Mouse (Mus musculus) embryonic stem cell, embryonic (primary cell): Measurements from ENCODE around the gene Sult4a1.

ENCODE experiments used
- CTCF ChIA-PET, 4 experiments: fragments of 300-600 bp in 2 of 4; fragments of 350-600 bp in 2 of 4; sonication (Branson Sonifier 250); formaldehyde crosslinking; loops; one replicate each; lab custom pipeline; 2022; ENCODE audit warnings: inconsistent platforms in 2 of 4; lab: Charles Lee
- POLR2A ChIA-PET, 4 experiments: fragments of 300-600 bp in 2 of 4; fragments of 350-600 bp in 2 of 4; sonication (Branson Sonifier 250); formaldehyde crosslinking; loops; one replicate each; lab custom pipeline; 2022; ENCODE audit warnings: antibody characterized with exemption in 4 of 4, inconsistent platforms in 1 of 4; lab: Charles Lee

Gene Sult4a1

DNA sequence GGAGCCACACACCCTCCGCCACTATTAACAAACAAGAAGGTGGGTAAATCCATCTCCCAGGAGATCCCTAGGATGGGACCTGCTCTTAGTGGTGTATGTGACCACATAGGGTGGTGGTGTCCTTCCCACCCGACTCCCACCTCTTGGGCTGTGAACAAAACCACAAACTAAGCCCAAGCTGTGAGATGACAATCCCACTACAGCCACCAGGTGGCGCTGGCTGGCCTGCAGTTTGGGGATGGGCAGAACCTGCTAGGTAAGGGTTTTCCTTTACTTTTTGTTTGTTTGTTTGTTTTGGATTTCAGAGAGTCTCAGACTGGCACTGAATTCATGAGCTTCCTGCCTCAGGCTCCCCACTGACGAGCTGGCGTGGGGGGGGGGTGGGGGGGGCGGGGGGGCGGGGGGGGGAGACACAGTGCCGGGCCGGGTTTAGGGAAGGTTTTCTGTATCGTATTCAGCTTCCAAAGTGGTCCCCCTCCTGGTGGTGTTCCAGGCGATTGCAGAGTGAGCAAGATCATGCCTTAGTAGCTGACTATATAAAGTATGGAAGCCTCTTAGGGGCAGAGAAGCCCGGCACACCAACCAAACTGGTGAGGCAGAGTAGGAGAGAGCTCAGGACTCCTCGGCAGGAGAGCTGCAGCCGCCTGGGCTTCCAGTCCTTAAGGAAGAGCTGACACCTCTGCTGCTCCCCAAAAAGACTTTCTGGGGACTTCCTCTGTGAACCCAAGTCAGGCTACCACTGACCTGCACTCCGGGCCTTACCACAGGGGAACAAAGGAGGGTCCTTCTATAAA, 31.4 kb downstream of the Sult4a1 start:
- POLR2A ChIA-PET, result interaction anchor here in 1 of 4 experiments (1.0 to 2.0 kb wide), 8 partner anchors 13 to 548 kb away, joined by 3 to 6 read pairs (median 3); no protein-coding TSS in a partner anchor
- CTCF ChIA-PET, result interaction anchor here (0.5 to 4.1 kb wide), 133 partner anchors 8 to 1626 kb away, joined by 3 to 30 read pairs (median 4); partner anchors contain the start of genes Pnpla3 (in 3 of the 4), Scube1 (in 2 of the 4), Sult4a1 (in 2 of the 4) and Rtl6 (in 1 of the 4)

GRCm38 (mm10) chr15:84073058-84073457, 32.5 kb downstream of the Sult4a1 start:
- ChIA-PET CTCF (interaction anchor here (0.5 to 4.1 kb wide), 45 partner anchors 9 to 598 kb away, joined by 3 to 30 read pairs (median 6); partner anchors contain the start of genes Pnpla3 (in 1 of the 4) and Sult4a1 (in 1 of the 4)), POLR2A (interaction anchor here in 1 of 4 experiments (1.2 to 1.6 kb wide), 2 partner anchors 14 to 549 kb away, joined by 3 to 4 read pairs; no protein-coding TSS in a partner anchor)

GRCm38 (mm10) chr15:84072226-84072625, 33.3 kb downstream of the Sult4a1 start:
- POLR2A ChIA-PET, result interaction anchor here in 2 of 4 experiments (0.6 to 0.9 kb wide), 2 partner anchors 8 to 284 kb away, joined by 3 read pairs; no protein-coding TSS in a partner anchor

DNA sequence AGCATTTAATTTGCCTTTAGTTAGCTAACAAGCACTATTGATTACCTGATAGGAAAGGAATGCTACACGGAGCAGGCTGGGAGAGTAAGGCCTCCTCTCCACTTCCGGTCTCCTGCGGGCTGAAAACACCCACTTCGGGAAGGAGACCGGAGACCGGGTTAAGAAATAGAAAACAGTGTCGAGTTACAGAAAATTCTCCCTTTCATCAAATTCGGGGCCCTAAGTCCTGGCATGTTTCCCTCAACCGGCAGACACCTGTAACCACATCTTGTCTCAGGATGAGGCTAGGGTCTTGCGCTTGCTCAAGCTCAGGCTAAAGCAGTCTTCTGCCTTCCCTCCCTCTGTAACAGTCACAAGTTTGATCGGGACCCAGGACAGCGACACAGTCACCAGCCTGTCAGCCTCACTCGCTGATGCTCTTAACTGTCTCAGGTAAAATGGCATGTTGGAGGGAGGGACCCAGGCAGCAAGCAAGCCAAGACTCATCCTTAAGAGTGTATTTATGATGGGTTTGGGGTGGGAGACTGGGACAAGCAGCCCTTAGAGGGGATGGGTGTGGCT, 35.4 kb downstream of the Sult4a1 start:
- POLR2A ChIA-PET, result interaction anchor here in 1 of 4 experiments (0.7 kb wide), 2 partner anchors 169 to 510 kb away, joined by 3 read pairs; no protein-coding TSS in a partner anchor

More at GRCm38 (mm10) chr15:84072226-84072625, 33.3 kb downstream of the Sult4a1 start:
- CTCF ChIA-PET, result interaction anchor here (0.5 to 4.1 kb wide), 54 partner anchors 8 to 1267 kb away, joined by 3 to 30 read pairs (median 4); partner anchors contain the start of gene Ttll1 (in 1 of the 4)

GRCm38 (mm10) chr15:84069455-84070050, 36.0 kb downstream of the Sult4a1 start:
- ChIA-PET CTCF (interaction anchor here in 3 of 4 experiments (0.5 to 1.2 kb wide), 7 partner anchors 9 to 1087 kb away, joined by 3 to 5 read pairs (median 3); no protein-coding TSS in a partner anchor), POLR2A (interaction anchor here in 1 of 4 experiments (0.7 kb wide), 2 partner anchors 168 to 509 kb away, joined by 3 read pairs; no protein-coding TSS in a partner anchor)

More for the DNA sequence above, 35.4 kb downstream of the Sult4a1 start:
- CTCF ChIA-PET, result interaction anchor here (0.5 to 1.2 kb wide), 8 partner anchors 9 to 1087 kb away, joined by 3 to 5 read pairs (median 3); no protein-coding TSS in a partner anchor

DNA sequence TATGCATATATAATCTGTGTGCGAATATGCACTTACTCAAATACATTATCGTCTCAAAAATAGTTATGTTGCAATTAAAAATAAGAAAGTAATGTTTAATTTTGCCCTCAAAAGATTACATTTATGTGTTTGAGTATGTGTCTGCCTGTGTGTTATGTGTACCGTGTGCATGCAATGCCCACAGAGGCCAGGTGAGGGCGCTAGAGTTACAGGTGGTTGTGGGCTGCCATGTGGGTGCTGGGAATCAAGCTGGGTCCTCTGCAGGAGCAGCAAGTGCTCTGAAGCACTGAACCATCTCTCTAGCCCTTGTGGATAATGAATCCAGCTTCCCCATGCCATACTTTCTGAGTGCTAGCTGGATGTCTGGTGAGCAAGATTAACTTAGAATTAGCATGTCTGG, 39.9 kb downstream of the Sult4a1 start:
- ChIA-PET POLR2A (no interaction called here), CTCF (interaction anchor here in 2 of 4 experiments (1.2 to 1.3 kb wide), 2 partner anchors 9 kb away, joined by 4 to 5 read pairs; no protein-coding TSS in a partner anchor)

DNA sequence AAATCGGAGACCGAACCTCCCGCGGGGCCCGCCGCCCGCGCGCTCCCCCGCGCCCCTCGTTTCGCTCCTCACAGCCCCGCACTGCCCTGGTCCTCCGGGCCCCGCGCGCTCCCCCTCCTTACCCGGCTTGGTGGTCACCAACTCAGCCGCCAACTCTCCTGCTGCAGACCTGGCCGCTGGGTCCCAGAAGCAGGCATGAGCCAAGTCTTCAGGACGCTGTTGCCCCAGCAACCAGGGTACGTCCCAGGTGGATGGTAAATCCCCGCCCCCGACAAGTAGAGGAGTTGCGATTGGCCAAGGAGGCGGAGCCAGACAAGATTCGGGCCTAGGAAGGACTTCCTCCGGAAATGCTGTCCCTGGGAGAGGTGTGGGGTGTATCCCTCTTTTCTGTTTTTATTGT, 40.4 kb downstream of the Sult4a1 start, which contains the start of gene Efcab6:
Gene Efcab6, minus strand, starts transcription at position 240 of the 400 bp plus-strand sequence.
- CTCF ChIA-PET, result interaction anchor here in 1 of 4 experiments (1.2 kb wide), 1 partner anchor 10 kb away, joined by 4 read pairs; no protein-coding TSS in a partner anchor
- POLR2A ChIA-PET, result no interaction called here

DNA sequence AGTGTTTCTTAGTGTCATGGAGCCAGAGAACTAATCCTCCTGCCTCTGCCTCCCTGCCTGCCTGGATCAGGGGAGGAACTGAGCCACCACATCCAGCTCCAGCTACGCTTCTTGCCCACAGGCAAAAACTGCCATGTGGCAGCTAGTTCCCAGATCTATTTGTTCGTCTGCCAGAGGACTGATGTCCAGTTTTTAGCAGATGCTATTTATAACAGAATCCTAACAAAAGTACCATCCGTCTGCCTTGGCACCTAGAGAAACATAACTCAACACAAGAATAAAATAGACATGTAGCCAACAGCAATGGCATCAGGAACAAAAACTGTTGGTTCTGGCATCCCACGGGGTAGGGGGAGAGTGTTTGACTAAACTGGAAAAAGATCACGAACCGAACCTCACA, 46.7 kb downstream of the Sult4a1 start:
- ChIA-PET CTCF (interaction anchor here in 1 of 4 experiments (1.1 kb wide), 1 partner anchor 11 kb away, joined by 3 read pairs; no protein-coding TSS in a partner anchor), POLR2A (interaction anchor here in 1 of 4 experiments (1.5 kb wide), 1 partner anchor 176 kb away, joined by 3 read pairs; no protein-coding TSS in a partner anchor)

GRCm38 (mm10) chr15:84056083-84056482, 49.5 kb downstream of the Sult4a1 start:
- ChIA-PET CTCF (interaction anchor here in 2 of 4 experiments (0.6 to 1.1 kb wide), 4 partner anchors 10 to 606 kb away, joined by 3 to 4 read pairs (median 3); no protein-coding TSS in a partner anchor), POLR2A (no interaction called here)

DNA sequence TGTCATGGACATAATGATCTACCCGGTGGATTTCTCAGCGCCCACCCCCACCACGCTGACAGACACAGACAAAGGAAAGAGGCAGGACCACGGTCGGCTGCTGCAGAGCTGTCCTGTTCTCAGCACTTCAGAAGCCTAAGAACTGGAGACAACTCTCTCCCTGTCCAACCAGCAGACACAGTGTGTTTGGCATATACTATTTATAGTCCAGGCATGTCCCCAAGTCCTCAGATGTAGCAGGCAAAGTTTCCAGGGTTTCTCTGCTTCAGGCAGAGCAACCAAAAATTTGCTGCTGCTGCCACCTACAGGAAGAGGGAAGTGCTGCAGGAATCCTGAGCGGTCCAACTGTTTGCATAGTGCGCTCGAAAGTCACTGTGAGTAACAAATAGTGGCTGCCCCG, 51.7 kb downstream of the Sult4a1 start:
- POLR2A ChIA-PET, result interaction anchor here in 2 of 4 experiments (0.6 to 0.9 kb wide), 4 partner anchors 77 to 850 kb away, joined by 3 to 4 read pairs (median 3); no protein-coding TSS in a partner anchor
- CTCF ChIA-PET, result interaction anchor here (0.6 to 1.7 kb wide), 24 partner anchors 11 to 1153 kb away, joined by 3 to 34 read pairs (median 4); no protein-coding TSS in a partner anchor

GRCm38 (mm10) chr15:84053240-84053639, 52.3 kb downstream of the Sult4a1 start:
- ChIA-PET CTCF (interaction anchor here in 1 of 4 experiments (1.5 kb wide), 1 partner anchor 196 kb away, joined by 7 read pairs; no protein-coding TSS in a partner anchor), POLR2A (no interaction called here)

DNA sequence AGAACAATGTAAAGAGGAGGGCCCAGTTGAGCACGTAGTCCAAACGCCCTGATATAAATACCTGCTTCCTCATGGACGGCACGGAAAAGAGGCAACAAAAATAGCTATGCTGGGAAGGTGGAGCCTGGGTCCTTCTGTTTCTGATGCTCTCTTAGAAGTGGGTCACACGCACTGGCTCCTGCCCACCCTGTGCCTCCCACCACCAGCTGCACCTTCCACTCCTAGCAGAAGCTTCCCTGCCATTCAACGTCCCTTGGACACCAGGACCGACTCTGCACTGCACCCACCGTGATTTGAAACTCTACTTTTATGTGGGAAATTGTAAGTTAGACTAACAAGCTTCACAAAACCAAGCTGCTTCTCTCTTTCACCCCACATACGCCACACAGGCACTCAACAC, 53.2 kb downstream of the Sult4a1 start:
- ChIA-PET CTCF (interaction anchor here in 3 of 4 experiments (0.9 to 2.5 kb wide), 3 partner anchors 22 to 195 kb away, joined by 3 to 9 read pairs (median 6); no protein-coding TSS in a partner anchor), POLR2A (no interaction called here)

- POLR2A ChIA-PET, result no interaction called here
- CTCF ChIA-PET, result no interaction called here
These were observed 56.0 kb downstream of the Sult4a1 start for GRCm38 (mm10) chr15:84049570-84049969.

DNA sequence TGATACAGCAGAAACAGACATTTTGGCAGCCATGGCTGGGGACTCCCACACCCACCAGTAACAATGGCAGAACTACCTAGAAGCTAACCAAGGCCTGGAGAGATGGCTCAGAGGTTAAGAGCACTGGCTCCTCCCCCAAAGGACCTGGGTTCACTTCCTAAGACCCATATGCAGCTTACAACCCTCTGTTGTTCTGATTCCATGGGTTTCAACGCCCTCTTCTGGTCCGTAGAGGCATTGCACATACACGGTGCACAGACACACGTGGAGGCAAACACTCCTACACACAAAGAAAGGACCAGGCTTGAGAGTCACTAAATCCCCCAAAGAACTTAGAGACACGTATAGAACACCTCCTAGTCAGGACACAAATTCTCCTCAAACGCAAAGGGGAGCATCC, 60.0 kb downstream of the Sult4a1 start:
- ChIA-PET POLR2A (no interaction called here), CTCF (interaction anchor here in 1 of 4 experiments (1.8 kb wide), 1 partner anchor 189 kb away, joined by 7 read pairs; no protein-coding TSS in a partner anchor)

DNA sequence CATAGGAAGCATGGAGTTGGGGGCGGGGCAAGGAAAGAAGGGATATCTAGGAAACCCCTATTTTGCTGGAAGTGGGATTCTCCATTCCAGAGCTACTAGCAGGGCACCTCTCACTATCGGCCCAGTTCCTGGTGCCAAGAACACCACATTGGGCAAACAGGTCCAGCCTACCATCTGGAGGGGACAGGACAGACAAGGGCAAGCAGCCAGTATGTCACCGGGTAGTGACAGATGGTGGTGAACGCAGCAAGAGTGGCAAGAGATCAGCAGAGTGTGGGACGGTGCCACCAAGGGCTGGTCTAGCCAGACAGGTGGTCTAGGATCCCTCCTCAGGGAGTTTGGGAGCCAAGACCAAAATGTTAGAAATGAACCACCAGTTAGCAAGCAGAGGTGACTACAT, 68.5 kb downstream of the Sult4a1 start:
- POLR2A ChIA-PET, result interaction anchor here in 1 of 4 experiments (0.5 to 0.6 kb wide), 2 partner anchors 9 to 205 kb away, joined by 3 read pairs; no protein-coding TSS in a partner anchor
- CTCF ChIA-PET, result interaction anchor here in 1 of 4 experiments (1.0 kb wide), 1 partner anchor 180 kb away, joined by 3 read pairs; no protein-coding TSS in a partner anchor
